Mouse (Mus musculus) midbrain, embryonic 10.5 days (tissue): Measurements from ENCODE around the gene Plet1. TPM values are rescaled to one million over a fixed set of nuclear protein-coding genes. Genes with fewer than 3 reads are reported as not detected.
A peak's percentile ranks its signal among the peaks of the same experiment; 100 is the strongest.

Experiments
- DNase-seq: peaks from one replicate; pipeline ENCODE4 v3.0.0-alpha.2; 2017; ENCODE audit warnings: low spot score
- H3K27ac ChIP-seq: fragments of 300-500 bp; sonication (generic); replicated peaks from 2 replicates; pipeline ENCODE4 v1.5.1; 2016; ENCODE audit warnings: mild to moderate bottlenecking
- H3K27me3 ChIP-seq: fragments of 300-500 bp; sonication (generic); 2 replicates; pipeline ENCODE4 v1.6.1; 2016; ENCODE audit warnings: low read depth, mild to moderate bottlenecking; ENCODE audit not compliant: poor library complexity, severe bottlenecking
- H3K36me3 ChIP-seq: fragments of 300-500 bp; sonication (generic); 2 replicates; pipeline ENCODE4 v1.6.1; 2016; ENCODE audit warnings: mild to moderate bottlenecking, moderate library complexity
- H3K4me1 ChIP-seq: fragments of 300-500 bp; sonication (generic); 2 replicates; pipeline ENCODE4 v1.6.1; 2016
- H3K4me3 ChIP-seq: fragments of 300-500 bp; sonication (generic); 2 replicates; pipeline ENCODE4 v1.5.1; 2016; ENCODE audit warnings: mild to moderate bottlenecking, moderate library complexity
- H3K9me3 ChIP-seq: fragments of 300-500 bp; sonication (generic); replicated peaks from 2 replicates; pipeline ENCODE4 v1.6.1; 2016; ENCODE audit warnings: mild to moderate bottlenecking
- WGBS: fragments of 180-500 bp; shearing (Covaris S2); methylation state at CpG from one replicate; pipeline ENCODE4 v1.1.7; 2016; 5-methylcytosine and 5-hydroxymethylcytosine counted together
- polyA plus RNA-seq: library from polyadenylated mRNA; unstranded; fragments of >200 nt; fragmentation: Nextera tagmentation; extraction: Ambion mirVana; gene quantifications from 2 replicates; pipeline ENCODE4 v1.2.1, GENCODE M21; 2016

The Plet1 gene
- polyA plus RNA-seq, 1 experiment from 2014 or later: 0.36 TPM

DNA sequence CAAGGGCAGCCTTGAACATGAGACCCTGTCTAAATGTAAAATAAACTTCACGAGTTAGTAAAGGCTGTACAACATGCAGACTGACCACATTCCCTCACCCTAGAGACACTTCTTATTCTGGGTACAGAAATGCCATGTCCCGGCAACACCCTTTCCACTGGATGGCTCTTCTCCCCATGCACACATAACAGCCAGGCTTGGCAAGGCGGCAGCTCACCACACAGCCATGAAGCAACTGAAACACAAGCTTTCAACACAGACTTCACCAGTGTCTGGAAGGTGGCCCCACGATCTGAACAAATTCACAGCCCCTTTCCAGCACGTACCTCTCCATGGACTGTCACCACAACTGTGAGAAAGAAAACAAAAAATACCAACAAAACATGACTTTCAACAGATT, 30.6 kb downstream of the Plet1 start:
- Histone ChIP-seq H3K9me3 (no peaks in the 10 kb centered on the region), H3K27me3 (no peaks in the 10 kb centered on the region), H3K4me1 (peaks cover 13% of the 10 kb centered on the region), H3K36me3 (peaks cover 7% of the 10 kb centered on the region; the same call in 1 of the 2 replicates), H3K4me3 (no peak overlapping the region), H3K27ac (no peak overlapping the region)
- 91% methylated on average over 5 of the region's 5 CpGs for WGBS
- DNase-seq: no peak

DNA sequence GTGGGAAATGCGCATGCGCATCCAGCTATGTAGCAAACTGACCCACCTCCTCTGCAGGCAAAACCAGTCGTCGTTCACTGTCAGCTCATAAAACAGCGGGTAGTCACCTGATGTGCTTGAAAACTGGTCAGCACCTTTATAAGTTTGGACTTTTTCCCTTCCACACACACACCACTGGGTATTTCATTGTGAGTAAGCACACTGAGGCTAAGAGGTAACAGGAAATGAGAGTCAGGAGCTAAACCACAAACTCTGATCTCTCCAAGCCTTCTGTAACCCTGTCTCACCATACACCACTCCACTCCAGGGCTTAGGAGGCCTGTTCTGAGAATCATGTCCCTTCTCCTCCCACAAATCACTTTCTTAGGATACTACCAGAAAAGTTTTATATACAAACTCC, 31.3 kb downstream of the Plet1 start:
- Histone ChIP-seq H3K4me1 (peaks cover 13% of the 10 kb centered on the region), H3K27ac (no peak overlapping the region), H3K4me3 (no peak overlapping the region), H3K9me3 (no peaks in the 10 kb centered on the region), H3K36me3 (peaks cover 7% of the 10 kb centered on the region; the same call in 1 of the 2 replicates), H3K27me3 (no peaks in the 10 kb centered on the region)
- no peak for DNase-seq
- 74% methylated on average over 5 of the region's 5 CpGs for WGBS

DNA sequence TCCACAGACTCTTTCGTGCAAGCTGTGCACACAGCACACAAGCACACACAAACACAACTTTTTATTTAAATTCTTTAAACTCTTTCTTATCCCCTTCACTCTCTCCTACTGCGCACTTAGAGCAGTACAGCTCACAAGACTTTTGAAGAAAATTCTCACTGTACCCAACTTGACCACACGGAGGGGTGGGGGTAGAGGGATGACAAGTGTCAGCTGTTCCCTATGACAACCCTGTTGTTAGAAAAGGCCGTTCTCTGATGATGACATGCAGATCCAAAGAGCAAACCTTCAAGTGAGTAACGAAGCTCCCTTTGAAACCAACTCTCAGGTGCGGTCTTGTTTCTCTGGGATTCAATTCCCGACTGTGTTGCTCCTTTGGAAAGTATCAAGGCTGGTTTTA, 33.5 kb downstream of the Plet1 start:
- DNase-seq: no peak
- Histone ChIP-seq H3K27ac (peak overlapping the region; percentile 90), H3K4me3 (peak overlapping the region; percentile 83), H3K9me3 (no peaks in the 10 kb centered on the region), H3K4me1 (peaks cover 13% of the 10 kb centered on the region), H3K27me3 (no peaks in the 10 kb centered on the region), H3K36me3 (0 out of 2 replicates have a peak, but pooled peaks cover 3% of the 10 kb centered on the region)
- WGBS: 52% methylated on average over 7 of the region's 7 CpGs

DNA sequence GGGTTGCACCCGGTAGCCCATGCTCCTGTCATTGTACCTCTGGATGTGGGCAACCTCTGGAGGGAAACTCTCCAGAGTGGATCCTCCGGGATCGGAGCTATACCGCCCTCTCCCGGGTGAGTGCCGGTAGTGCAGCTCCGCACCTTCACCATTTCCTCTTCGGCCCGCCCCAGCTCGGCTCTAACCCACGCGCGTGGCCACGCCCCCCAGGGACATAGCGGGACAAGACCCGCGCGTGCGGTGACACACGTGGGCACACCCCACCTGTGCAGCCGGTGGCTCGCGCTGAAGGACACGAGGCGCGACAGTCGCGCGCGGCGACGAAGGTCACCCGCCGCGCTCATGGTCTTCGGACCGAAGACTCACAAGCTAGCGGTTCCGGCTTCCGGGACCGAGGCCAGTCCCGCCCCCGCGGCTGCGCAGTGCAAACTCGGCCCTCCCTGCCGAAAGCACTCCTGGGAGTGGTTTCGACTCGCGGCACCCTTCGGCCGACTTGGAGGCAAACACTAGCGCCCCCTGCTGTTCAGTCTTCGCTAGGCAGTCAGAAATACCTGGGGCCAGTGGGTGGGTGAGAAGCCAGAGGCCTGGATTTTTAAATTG, 34.1 kb downstream of the Plet1 start, which contains the start of gene Pts:
Gene Pts, minus strand, starts transcription at position 432 of the 600 bp plus-strand sequence.
- Histone ChIP-seq H3K27ac (peak within 1 kb of the TSS; percentile 90), H3K4me1 (peaks cover 13% of the 10 kb centered on the region), H3K27me3 (no peaks in the 10 kb centered on the region), H3K4me3 (peak within 1 kb of the TSS; percentile 83), H3K36me3 (0 out of 2 replicates have a peak, but pooled peaks cover 3% of the 10 kb centered on the region), H3K9me3 (no peaks in the 10 kb centered on the region)
- DNase-seq: peak; percentile 98
- under 1% methylated on average over 54 of the region's 54 CpGs for WGBS

DNA sequence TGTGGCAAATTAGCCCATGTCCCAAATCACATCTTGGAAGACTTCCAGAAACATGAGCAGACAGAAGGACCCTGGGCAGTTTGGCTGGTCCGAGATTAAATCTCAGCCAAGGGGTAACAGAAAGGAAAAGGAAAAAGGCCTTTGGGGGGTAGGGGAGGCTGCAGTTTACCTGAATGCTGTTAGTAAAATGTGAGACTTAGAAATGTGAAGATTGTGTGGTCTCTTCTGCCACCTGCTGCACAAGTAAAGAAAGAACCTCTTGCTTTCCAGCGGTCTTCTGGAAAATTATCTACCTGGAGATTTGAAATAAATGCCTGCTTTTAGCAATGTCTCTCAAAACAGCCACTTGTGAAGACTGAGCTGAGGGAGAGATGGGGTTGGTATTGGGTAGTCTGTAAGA, 36.6 kb downstream of the Plet1 start:
- no peak for DNase-seq
- H3K4me1 ChIP-seq: peaks cover 13% of the 10 kb centered on the region
- WGBS: 33% methylated on average over 2 of the region's 2 CpGs
- H3K36me3 ChIP-seq: no peaks in the 10 kb centered on the region
- no peak overlapping the region for H3K27ac ChIP-seq
- no peaks in the 10 kb centered on the region for H3K27me3 ChIP-seq
- no peaks in the 10 kb centered on the region for H3K9me3 ChIP-seq
- no peak overlapping the region for H3K4me3 ChIP-seq

DNA sequence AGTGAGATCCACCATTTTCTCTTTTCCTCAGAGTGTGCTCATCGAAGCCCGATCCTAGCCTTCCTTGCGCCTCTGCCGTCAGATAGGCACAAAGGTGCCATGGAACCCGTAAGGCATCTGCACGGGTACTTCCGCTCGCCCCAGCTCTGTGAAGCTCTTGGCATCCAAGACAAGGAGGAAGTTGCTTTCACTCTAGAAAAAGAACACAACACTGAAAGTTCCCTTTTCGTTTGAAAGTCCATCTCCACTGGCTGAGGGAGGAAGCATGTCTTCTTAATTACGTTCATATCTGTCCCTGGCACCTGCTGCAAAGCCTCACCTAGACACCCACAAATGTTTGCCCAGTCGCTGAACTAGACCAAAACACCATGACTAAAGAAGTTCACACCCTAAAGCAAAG, 39.0 kb downstream of the Plet1 start:
- Histone ChIP-seq H3K4me3 (no peak overlapping the region), H3K9me3 (no peaks in the 10 kb centered on the region), H3K36me3 (no peaks in the 10 kb centered on the region), H3K27ac (no peak overlapping the region), H3K27me3 (no peaks in the 10 kb centered on the region), H3K4me1 (no peaks in the 10 kb centered on the region)
- no peak for DNase-seq
- 87% methylated on average over 11 of the region's 11 CpGs for WGBS

DNA sequence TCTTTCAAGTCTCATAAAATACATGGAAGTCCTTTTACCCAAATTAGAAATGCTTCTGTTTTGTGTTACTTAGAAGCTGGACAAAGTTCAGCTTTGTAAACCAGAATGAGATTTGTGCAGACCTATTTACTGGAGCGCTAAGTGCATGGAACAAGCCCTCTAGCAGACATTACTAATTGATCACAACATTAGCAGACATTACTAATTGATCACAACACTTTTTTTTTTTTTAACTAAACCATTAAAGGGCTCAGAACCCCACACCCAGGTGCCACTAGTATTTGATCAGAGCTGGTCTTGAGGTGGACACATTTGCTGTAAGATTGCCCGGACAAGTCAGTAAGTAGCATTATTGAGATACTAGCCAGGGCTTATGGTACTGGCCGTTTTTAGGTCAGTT, 39.5 kb downstream of the Plet1 start:
- H3K27ac ChIP-seq: no peak overlapping the region
- H3K36me3 ChIP-seq: no peaks in the 10 kb centered on the region
- no peaks in the 10 kb centered on the region for H3K27me3 ChIP-seq
- H3K9me3 ChIP-seq: no peaks in the 10 kb centered on the region
- WGBS: 82% methylated on average over 3 of the region's 3 CpGs
- DNase-seq: no peak
- H3K4me1 ChIP-seq: no peaks in the 10 kb centered on the region
- H3K4me3 ChIP-seq: no peak overlapping the region

DNA sequence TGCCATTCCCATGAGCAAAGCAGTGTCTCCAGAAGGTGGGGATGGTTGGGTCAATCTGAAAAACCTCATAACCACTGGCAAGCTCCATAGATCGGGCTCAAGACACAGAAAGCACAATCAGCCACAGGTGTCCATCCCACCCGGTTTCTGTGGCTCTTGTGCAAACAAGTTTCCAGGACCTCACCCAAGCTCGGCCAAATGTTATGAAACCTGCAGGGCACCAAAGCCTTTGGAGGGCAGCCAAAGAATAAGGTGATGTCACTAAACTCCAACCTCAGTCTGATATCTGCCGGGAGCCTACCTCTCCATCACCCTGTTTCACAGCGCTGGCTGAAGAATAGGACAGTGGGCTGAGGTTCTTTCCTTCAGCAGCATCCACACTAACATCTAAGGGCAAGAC, 41.6 kb downstream of the Plet1 start:
- DNase-seq: no peak
- WGBS: 83% methylated on average over 5 of the region's 5 CpGs
- Histone ChIP-seq H3K9me3 (no peaks in the 10 kb centered on the region), H3K4me3 (no peak overlapping the region), H3K36me3 (no peaks in the 10 kb centered on the region), H3K27me3 (no peaks in the 10 kb centered on the region), H3K4me1 (no peaks in the 10 kb centered on the region), H3K27ac (no peak overlapping the region)

DNA sequence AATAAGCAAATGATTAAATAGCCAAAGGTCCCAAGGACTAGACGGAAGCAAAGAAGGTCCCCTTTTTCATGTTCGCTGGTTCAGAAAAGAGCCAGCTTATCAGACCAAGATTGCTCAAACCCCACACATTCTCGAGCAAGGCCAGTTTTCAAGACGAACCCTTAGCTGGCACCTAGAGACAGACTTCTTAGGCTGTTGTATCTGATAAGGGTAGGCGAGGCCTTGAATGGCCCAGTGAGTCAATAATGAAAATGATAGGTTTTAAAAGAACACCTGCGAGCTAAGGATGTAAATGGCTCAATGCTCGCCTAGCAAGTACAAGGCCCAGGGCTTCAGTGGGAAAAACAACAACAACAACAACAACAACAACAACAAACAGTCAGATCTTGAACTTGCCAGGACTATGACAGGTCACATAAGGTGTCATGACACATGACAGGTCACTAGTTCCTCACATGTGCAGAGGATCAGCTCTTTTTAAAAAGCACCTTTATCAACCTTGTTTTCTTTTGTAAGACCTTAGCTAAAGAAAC, 42.3 kb downstream of the Plet1 start:
- H3K9me3 ChIP-seq: no peaks in the 10 kb centered on the region
- H3K36me3 ChIP-seq: no peaks in the 10 kb centered on the region
- 83% methylated on average over 7 of the region's 7 CpGs for WGBS
- no peak for DNase-seq
- H3K4me3 ChIP-seq: no peak overlapping the region
- H3K4me1 ChIP-seq: no peaks in the 10 kb centered on the region
- H3K27me3 ChIP-seq: no peaks in the 10 kb centered on the region
- no peak overlapping the region for H3K27ac ChIP-seq

DNA sequence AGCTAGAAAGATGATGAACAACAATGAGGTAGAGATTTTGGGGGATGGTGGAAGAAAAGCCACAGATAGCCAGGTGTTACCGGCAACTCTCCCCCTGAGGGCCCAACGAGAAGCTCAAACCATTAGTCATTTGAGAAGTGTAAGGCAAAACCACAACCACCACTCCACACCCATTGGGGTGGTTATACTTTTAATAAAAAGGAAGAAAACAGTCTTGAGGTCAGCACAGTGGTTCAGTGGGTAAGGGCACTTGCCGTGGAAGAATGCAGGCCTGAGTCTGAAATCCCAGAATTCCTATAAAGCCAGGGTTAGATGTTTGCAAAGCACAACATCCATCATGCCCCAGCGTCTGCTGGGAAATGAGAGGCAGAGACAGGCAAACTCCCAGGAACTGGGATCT, 43.0 kb downstream of the Plet1 start:
- DNase-seq: no peak
- Histone ChIP-seq H3K27ac (no peak overlapping the region), H3K9me3 (no peaks in the 10 kb centered on the region), H3K4me3 (no peak overlapping the region), H3K36me3 (no peaks in the 10 kb centered on the region), H3K4me1 (no peaks in the 10 kb centered on the region), H3K27me3 (no peaks in the 10 kb centered on the region)
- 81% methylated on average over 4 of the region's 4 CpGs for WGBS

DNA sequence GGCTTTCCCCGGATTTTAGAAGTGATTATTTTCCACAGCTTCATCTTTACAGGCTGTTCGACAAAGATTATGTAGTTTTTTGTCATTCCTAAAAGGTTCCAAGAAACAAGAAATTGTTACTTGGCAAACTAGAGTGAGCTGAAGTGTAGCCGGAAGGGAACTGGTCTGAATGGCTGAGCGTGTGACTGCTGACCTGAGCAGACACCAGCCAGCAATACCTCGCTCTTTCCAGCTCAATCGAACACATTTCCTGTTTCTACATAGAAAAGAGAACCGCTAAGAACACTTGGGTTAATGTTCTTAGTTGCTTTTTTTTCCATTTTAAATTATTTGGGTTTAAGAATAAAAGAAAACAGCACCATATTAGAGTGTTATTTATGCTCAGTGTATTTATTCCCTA, 45.8 kb downstream of the Plet1 start:
- H3K36me3 ChIP-seq: no peaks in the 10 kb centered on the region
- no peak overlapping the region for H3K27ac ChIP-seq
- 80% methylated on average over 7 of the region's 7 CpGs for WGBS
- no peaks in the 10 kb centered on the region for H3K9me3 ChIP-seq
- H3K4me3 ChIP-seq: no peak overlapping the region
- H3K27me3 ChIP-seq: no peaks in the 10 kb centered on the region
- DNase-seq: no peak
- no peaks in the 10 kb centered on the region for H3K4me1 ChIP-seq

DNA sequence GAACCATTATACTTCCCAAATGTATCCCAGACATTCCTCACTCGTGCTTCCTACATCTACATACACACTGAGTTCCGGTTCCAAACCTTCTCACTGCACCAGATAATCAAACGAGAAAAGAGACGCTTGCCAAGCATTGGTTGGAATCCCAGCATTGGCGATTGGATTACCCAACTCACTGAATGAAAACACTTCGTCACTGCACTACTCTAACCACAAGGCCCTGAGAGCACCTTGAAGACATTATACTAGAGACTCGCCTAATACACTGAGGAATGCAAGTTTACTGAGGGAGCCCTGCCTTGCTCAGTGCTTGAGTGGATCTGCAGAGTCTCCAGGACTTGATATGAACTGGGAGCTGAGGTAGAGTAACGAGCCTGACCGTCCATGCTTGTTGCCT, 48.1 kb downstream of the Plet1 start:
- no peak for DNase-seq
- no peaks in the 10 kb centered on the region for H3K36me3 ChIP-seq
- no peaks in the 10 kb centered on the region for H3K4me1 ChIP-seq
- no peak overlapping the region for H3K27ac ChIP-seq
- H3K27me3 ChIP-seq: no peaks in the 10 kb centered on the region
- WGBS: 78% methylated on average over 9 of the region's 9 CpGs
- no peak overlapping the region for H3K4me3 ChIP-seq
- H3K9me3 ChIP-seq: no peaks in the 10 kb centered on the region

DNA sequence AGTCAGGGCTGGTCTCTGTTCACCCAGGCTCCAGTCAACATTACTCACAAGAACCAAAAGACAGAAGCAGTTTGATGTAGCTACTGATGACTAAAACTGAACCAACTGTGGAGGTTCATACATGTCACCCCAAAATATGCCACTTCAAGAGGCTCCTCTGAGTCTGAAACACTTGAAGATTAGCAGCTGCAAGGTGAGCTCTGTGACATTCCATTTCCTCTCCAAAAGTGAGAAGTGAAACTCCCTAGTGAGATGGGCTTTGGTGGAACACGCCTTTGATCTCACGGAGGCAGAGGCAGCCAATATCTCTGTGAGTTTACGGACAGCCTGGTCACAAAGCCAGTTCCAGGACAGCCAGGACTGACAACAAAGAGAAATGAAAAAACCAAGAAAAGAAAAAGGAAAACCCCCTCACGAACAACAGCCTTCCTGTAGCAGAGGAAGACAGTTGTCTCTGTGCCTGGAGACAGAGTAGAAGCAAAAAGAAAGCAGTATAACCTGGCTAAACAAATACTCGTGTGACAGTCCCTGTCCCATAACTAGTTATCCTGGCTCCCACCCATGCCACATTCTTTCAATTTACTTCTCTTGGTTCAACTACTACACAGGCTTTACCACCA, 53.6 kb downstream of the Plet1 start:
- no peaks in the 10 kb centered on the region for H3K4me1 ChIP-seq
- H3K36me3 ChIP-seq: no peaks in the 10 kb centered on the region
- no peaks in the 10 kb centered on the region for H3K9me3 ChIP-seq
- DNase-seq: no peak
- H3K27ac ChIP-seq: no peak overlapping the region
- 59% methylated on average over 5 of the region's 5 CpGs for WGBS
- no peaks in the 10 kb centered on the region for H3K27me3 ChIP-seq
- H3K4me3 ChIP-seq: no peak overlapping the region
